Mouse (Mus musculus) C2C12 (cell line): ENCODE data around the gene Ifnl2.

ENCODE experiments used
- CEBPB ChIP-seq: IDR thresholded peaks from one replicate; pipeline ENCODE4 v1.6.1; 2011; ENCODE audit warnings: low read depth, mild to moderate bottlenecking, control low read depth, moderate library complexity
- CTCF ChIP-seq: IDR thresholded peaks from one replicate; pipeline ENCODE4 v1.5.1; 2011; ENCODE audit not compliant: control insufficient read depth, insufficient read depth, insufficient read length
- FOSL1 ChIP-seq: IDR thresholded peaks from one replicate; pipeline ENCODE4 v1.8.0; 2011; ENCODE audit warnings: mild to moderate bottlenecking, low read length; ENCODE audit not compliant: poor library complexity, insufficient read depth, severe bottlenecking
- MAX ChIP-seq: IDR thresholded peaks from one replicate; pipeline ENCODE4 v1.6.1; 2011; ENCODE audit warnings: mild to moderate bottlenecking, control low read depth
- MYOD1 ChIP-seq: IDR thresholded peaks from one replicate; pipeline ENCODE4 v1.6.1; 2011; ENCODE audit warnings: low read depth; ENCODE audit not compliant: control insufficient read depth, insufficient read length
- MYOG ChIP-seq: IDR thresholded peaks from one replicate; pipeline ENCODE4 v1.6.1; 2011; ENCODE audit not compliant: control insufficient read depth, insufficient read length; ENCODE audit errors: extremely low read depth
- USF1 ChIP-seq: IDR thresholded peaks from one replicate; pipeline ENCODE4 v1.6.1; 2011; ENCODE audit warnings: low read depth, mild to moderate bottlenecking, control low read depth, moderate library complexity

GRCm38 (mm10) chr7:28527922-28528719, 17.9 kb upstream of the Ifnl2 start:
- TF ChIP-seq CTCF = peak; percentile 66
- no peak for TF ChIP-seq USF1
- no peak for TF ChIP-seq CEBPB
- TF ChIP-seq MYOD1 = no peak
- TF ChIP-seq MYOG = no peak
- no peak for TF ChIP-seq MAX
- no peak for TF ChIP-seq FOSL1
